Mouse (Mus musculus): Measurements from ENCODE around the gene Ikbip.
A peak's percentile ranks its signal among the peaks of the same experiment; 100 is the strongest.

Ikbip gene

DNA sequence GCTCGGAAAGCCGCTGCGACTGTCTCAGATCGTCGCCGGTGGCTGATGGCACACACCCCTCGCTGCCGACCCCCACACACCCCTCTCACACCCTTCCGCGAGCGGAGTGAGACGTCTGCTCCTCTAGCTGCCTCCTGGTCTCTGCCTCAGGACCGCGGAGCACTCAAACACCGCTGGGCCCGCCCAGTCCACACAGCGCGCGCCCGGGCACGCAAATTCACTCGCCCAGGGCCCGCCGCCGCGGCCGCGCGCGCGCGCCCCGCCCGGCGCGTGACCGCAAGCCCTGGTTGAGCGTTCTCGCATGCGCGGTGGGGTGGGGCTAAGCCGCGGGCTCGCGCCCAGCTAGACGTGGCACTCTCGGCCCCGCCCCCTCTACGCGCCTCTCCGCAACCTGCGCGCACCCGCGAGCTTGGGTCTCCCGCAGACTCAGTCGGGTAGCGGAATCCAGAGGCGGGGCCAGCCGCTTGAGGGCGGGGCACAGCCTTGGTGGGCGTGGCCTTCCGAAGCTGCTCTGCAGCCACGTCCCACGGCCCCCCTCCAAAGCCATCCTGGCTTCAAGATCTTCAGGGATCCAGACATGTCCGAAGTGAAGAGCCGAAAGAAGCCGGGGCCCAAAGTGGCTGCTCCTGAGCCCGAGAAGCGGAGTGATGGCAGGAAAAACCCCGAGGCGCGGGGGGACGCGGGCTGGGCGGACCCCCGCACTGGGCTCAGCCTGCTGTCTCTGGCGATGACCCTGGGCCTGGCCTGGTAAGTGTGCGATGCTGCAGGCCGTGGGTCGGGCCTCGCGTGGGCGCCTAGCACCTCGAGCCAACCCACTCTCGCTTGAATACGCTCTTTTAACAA is at the start of gene Ikbip, which contains the start of gene Apaf1:
Ikbip (plus strand) TSS at position 391 of the 843 bp plus-strand sequence.
Apaf1 (minus strand) TSS at position 221 of the 843 bp plus-strand sequence.
- DNase-seq (ENCODE audit: low spot score): peak; percentile 100

DNA sequence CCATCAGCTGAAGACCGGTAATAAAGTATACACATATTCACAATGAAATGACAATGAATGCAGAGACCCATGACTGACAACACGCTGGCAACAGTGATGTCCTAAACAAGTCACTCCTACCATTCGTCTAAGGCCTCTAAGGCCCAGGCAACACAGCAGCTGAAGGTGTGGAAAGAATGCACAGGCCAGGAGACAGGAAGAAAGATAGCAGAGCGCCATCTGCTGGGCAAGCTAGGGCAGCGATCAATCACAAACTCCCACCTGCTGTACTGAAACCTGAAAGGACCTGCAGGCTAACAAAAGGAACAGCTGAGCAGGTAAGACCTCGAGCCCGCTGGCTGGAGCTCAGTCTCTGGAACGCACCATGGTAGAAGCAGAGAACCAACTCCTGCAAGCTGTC is 48.8 kb upstream of the Ikbip start:
- peak; percentile 54 for DNase-seq (ENCODE audit: low spot score)

DNA sequence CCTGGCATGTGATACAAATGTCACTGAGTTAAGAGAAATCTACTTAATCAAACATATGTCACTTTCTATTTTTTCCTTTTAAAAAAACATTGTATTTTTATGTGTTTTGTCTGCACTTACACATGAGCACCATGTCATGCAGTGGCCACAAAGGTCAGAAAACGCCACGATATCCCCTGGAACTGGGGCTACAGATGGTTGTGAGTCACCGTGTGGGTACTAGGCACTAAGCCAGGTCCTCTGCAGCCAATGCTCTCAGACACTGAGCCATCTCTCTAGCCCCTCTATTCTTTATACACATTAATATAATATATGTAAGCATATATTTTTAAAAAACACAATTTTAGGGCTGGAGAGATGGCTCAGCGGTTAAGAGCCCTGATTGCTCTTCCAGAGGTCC is 33.0 kb upstream of the Ikbip start:
- DNase-seq (ENCODE audit: low spot score): no peak

DNA sequence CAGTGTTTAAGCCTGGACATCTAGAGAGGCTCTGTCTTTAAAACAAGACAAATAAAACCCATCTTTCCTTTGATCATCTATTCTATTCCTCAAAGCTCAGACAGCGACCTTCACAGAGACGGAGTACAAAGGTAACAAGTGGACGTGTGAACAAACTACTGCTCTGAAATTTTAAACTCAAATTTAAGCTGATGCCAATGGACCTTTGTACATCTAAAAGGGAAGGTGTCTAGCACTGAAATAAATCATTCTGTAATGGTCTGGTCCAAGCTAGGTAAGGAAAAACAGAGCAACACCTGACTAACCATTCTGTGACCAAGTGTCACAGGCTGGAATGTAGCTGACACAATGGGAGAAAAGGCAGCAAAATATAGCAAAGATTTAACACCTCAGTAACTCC is 31.6 kb upstream of the Ikbip start:
- DNase-seq (ENCODE audit: low spot score): no peak

DNA sequence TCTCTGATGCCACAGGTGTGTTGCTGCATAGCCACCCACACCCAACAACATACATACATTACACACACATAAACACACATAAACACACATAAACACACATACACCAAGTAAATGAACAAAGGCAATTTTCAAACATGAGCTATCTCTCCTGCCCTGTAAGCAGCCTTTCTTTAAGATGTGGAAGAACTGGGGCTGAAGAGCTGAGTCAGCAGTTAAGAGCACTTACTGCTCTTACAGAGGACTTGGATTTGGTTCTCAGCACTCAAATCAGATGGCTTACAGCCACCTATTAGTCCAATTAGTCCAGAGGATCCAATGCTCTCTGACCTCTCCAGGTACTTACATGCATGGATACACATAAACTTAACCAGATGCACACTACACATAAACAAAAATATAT is 30.0 kb upstream of the Ikbip start:
- DNase-seq (ENCODE audit: low spot score): no peak

DNA sequence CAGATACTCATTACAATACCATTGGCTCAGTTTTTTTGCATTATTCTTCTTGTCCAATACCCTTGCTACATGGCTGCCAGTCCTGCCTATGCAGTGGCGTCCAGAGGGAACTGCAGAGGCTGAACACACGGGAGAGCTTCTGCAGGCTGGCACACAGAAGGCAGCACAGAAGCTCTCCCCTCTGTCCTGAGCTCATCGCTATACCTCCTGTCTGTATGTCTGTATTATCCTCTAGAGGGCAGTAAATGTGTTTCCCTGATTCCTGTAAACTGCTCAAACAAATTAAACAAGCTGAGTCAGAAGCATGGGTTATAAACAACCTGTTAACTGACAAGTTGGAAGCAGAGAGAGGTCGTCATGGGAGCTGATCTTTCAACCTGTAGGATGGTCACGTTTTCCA is 22.0 kb upstream of the Ikbip start:
- DNase-seq (ENCODE audit: low spot score): no peak

DNA sequence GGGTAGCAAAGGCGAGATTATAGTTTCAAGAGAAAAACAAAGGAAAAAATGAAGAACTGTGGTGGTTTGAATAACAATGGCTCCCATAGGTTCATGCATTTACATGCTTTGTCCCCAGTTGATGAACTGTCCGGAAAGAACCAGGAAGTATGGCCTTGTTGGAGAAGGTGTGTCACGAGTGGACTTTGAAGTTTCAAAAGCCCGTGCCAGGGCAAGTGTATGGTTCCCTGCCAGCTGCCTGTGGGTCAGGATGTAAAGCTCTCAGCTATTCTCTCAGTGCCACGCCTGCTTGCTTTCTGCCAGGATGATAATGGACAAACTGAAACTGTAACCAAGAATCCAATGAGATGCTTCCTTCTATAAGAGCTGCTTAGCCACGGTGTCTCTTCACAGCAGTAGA is 20.4 kb upstream of the Ikbip start:
- DNase-seq (ENCODE audit: low spot score): no peak

DNA sequence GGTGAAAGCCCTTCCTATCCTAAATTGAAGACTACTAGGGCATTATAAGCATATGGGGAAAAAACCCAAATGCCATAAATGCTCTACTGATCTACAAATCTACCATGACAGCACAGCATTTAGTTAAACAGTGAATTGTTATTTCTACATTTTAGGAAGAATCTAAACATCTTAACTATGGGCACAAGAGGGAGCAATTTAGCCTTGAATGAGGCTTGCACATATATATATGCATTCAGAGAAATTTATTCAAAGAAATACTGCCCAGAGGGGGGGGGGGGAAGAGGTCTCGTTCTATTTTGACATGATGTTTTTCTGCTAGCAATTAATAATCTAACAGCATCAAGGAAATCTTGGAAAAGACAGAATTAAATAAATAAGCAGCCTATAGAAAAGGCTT is 11.0 kb upstream of the Ikbip start:
- DNase-seq (ENCODE audit: low spot score): no peak

DNA sequence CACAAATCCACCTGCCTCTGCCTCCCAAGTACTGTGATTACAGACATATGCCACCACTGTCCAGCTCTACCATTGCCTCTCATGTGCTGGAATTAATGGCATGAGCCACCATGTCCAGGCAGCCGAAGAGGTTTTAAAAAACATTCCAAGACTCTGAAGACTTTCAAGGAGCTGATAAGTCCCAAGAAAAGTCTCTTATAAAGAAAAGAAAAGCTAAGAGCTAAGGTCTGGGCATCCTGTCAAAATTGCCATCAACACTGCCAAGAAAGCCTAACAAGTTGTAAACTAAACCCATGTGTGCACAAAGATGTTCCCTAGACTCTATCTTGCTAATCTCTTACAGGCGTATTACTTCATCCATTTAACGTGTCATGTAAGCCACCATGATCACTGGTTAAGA is 9.4 kb upstream of the Ikbip start:
- peak; percentile 43 for DNase-seq (ENCODE audit: low spot score)

DNA sequence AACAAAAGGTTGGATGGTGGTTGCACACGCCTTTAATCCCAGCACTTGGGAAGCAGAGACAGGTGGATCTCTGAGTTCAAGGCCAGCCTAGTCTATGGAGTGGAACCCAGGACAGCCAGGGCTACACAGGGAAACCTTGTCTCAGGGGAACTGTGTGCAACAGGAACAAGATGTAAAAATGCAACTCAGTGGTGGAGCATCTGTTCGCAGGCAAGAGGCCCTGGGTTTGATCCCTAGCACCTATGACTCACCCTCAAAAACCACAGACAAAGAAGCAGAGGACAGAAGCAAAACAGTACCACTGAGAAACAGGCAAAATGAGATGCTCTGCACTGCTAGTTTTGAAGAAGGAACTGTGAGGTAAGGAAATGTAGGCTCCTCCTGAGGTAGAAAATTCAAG is 6.1 kb upstream of the Ikbip start:
- no peak for DNase-seq (ENCODE audit: low spot score)

DNA sequence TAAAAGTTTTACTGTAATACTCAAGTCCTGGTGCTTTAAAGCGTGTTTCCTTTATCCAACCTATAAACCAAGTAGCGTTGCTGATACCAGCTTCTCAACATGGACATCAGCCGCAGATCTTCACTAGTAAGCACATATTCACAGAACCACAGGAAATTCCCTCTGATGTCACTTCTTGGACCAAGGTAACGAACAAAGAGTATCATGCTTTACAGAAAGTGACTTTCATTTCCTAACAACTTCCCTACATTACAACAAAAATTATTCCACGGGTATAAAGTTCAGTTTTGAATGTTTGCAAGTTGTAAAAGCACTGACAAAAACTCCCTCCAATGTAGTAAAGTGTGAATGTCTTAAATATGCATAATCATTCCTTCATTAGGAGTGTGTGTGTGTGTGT is 2.2 kb upstream of the Ikbip start:
- no peak for DNase-seq (ENCODE audit: low spot score)

DNA sequence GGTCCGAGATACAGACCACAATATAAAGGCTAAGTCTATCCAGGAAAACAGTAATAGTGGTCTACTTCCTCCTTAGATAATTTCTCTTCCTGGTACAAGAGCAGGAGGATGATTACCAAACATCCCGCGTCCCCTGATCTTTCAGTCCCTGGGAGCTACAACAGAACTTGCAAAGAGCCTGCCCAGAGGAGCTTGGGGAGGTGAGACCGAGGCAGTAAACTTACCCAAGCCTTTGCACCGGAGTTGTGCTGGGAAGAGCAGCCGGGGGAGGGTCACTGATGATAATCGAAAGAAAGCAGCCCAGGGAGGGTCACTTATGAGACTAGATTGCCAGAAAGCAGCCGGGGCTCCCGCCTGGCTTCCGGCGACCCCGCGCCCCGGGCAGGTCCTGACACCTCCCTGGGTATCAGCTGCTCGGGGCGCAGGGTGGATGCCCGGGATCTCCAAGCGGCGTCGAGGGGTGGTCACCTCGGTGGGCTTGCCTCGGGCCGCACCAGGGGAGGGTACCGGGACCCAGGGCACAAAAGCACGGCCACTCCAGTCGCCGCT is 707 bp upstream of the Ikbip start:
- DNase-seq (ENCODE audit: low spot score): no peak

DNA sequence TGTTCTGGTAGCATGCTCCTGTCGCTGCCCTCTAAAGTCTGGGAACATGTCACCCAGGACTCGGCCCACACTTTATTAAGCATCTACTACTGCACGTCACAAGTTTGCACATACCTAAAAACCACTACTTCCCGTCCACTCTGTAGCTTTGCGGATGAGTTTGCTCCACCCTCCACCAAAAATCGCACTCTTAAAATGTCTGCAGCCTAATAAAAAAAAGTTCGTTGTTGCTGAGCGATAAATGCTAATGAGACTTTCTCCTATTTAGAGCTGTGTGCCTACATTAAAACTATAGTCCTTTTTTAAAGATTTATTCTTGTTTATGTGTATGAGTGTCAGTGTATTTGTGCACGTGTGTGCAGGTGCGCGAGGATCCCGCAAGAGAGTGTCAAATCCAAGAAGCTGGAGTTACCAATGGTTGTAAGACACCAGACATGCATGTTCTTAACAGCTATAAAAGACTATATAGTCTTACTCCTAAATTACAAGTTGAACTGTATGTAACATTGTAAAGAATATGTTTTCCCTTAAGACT is 720 bp downstream of the Ikbip start:
- DNase-seq (ENCODE audit: low spot score): no peak

DNA sequence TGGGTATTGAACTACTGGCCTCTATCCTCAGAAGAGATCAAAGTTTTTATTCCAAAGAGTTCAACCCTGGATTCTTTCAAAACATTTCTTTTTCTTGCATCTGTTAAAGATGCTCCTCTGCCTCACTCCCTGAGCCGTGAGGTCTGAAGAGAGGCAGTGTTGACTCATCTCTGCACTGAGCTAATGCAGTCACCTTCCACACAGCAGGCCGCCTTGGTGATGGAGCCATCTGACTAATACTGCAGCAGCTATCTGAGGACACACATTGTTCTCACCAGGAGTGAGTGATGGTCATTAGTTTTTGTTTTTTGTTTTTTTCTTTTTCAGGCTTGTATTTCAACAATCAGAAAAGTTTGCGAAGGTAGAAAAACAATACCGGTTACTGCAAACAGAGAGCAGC is 10.1 kb downstream of the Ikbip start:
- DNase-seq (ENCODE audit: low spot score): no peak

DNA sequence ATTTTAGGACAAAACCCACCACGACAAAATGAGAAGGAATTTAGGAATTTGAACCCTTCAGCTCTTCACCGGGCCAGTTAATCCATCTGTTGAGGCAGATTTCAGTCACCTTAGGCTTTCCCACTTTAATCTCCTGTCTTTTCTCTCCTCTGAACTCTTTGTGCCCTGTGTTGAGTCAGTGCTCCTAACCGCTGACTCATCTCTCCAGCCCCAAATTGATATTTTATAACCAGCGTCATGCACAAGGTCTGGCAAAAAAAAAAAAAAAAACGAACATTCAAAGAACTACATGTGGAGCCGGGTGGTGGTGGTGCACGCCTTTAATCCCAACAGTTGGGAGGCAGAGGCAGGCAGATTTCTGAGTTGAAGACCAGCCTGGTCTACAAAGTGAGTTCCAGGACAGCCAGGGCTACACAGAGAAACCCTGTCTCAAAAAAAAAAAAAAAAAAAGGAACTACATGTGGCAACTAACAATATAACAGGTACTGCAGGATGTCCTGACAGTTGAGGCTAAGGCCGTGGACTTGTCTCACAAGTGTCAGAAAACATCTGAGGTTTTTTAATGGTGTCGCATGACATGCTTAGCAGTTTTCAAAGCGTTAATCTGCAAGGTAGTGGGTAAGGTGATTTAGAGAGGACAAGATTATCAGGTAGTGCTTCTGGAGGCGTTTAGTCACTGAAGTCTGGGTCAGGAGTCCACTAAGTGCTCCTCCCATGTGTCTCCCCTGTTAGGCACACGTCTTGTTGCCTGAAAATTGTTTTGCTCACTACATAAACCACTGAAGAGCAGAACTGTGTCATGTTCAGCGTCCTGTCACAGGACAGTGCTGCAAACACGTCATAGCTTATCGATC is 11.7 kb downstream of the Ikbip start:
- no peak for DNase-seq (ENCODE audit: low spot score)

DNA sequence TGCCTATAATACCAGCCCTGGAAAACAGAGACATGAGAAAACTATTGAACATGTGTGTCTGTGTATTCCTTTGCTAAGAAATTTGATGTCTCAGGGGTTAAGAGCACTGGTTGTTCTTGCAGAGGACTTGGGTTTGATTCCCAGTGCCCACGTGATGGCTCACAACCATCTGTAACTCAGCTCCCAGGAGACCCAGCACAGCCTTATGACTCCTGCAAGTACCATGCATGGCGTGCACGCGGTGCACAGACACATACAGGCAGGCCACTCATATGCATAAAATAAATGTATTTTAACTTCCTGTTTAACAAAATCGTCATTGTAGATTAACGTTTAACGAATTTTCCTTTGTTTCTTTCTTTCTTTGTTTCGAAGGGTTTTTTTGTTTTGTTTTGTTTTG is 15.3 kb downstream of the Ikbip start:
- DNase-seq (ENCODE audit: low spot score): no peak

DNA sequence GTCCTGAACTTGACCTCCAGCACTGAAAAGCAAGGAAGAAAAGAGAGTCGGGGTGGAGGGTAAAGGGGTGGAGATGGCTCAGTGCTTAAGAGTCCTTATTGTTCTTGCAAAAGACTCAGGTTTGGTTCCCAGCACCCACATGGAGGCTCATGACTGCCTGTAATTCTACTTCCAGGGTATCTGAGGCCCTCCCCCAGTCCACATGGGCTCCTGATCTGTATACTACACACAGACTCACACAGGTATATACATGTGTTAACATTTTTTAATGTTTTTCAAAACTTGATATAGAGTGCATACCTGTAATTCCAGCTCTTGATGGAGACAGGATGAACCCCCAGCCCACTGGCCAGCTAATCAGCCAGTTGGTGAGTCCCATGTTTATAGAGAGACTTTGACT is 17.4 kb downstream of the Ikbip start:
- no peak for DNase-seq (ENCODE audit: low spot score)

DNA sequence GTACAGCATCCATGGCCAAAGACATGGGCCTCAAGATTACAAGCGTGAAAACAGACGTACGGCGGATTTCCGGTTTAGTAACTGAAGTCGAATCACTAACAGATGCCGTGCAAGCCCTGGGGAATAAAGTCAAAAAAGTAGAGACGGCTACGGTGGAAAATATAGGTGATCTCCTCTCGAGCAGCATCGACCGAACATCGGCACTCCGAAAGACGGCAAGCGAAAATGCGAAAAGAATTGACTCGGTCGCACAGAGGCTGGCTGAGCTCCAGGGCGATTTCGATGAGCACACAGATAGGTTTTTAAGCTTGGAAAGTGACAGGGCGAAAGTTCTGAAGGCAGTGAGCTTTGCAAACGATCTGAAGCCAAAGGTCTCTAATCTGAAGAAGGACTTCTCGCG is 19.2 kb downstream of the Ikbip start:
- DNase-seq (ENCODE audit: low spot score): no peak

DNA sequence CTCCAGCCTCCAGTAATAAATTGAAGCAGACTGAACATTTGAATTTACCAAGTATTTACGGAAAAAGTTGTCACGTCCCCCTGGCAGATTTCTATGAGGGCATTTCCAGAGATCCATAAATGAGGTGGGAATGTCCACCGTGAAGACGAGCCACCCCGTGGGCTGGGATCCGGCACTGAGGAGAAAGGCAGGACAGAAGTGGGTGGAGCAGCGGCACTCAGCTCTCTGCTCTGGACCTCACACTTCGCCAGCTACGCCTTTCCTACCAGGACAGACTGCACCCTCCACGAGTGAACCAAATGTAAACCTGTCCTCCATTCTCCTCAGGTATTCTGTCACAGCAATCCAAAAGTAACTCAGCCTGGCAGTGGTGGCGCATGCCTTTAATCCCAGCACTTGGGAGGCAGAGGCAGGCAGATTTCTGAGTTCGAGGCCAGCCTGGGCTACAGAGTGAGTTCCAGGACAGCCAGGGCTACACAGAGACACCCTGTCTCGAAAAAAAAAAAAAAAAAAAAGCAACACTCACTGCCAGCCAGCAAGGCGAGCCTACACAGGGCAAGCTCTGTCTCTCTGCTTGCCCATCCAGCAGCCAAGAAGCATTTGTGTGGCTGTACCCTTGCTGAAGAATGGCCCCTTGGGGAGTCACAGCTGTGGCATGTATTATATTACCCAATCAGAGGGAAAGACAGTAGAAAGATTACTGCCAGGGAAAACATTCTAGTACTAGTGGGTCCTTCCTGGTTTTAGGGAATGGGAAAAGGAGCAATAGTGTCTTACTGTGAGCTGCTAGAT is 20.3 kb downstream of the Ikbip start:
- DNase-seq (ENCODE audit: low spot score): no peak

DNA sequence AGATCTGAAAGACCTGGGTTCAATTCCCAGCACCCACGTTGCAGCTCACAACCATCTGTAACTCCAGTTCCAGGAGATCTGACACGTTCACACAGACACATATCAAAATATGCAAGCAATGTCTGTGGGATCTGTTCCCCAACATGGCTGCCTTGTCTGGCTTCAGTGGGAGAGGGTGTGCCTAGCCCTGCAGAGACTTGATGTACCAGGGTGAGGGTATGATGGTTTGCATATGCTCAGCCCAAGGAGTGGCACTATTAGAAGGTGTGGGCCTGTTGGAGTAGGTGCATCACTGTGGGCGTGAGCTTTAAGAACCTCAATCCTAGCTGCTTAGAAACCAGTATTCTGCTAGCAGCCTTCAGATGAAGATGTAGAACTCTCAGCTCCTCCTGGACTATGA is 23.2 kb downstream of the Ikbip start:
- DNase-seq (ENCODE audit: low spot score): no peak

DNA sequence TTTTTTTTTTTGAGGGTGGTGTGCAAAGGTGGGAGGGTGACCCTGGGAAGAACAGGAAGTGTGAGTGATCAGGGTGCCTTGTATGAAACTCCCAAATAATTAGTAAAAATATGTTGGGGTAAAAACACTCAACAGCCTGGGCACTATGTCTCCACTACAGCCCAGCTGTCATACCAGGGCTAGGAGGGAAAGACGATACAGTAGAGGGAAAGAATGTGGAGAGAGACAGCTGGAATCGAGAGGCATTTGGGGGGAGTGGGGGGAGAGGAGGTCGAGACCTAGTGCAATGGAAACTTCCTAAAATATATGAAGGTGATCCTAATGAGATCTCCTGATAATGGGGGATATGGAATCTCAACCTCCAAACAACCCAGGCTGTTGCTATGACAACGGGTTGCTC is 27.1 kb downstream of the Ikbip start:
- DNase-seq (ENCODE audit: low spot score): no peak

DNA sequence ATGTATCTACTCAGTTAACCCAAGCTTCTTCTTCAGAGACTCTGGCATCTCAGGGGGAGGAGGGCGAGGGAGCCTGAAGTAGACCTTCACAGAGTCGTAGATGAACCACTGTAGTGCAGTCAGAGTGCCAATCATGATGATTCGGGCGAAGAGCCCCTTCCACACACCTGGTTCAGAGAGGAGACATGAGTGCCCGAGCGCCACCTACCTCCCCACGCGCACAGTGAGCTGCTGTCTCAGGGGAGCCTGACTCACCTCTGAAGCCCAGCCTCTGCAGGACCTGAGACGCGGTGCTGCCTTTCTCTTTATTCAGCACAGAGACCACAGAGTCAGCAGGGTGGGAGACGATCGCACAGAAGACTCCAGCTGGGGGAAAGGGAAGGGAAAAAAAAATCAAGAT is 34.2 kb downstream of the Ikbip start:
- no peak for DNase-seq (ENCODE audit: low spot score)

Data from urinary bladder, postnatal 14 days (tissue).